Mouse (Mus musculus): ENCODE data around the gene 9430097D07Rik. TPM values are rescaled to one million over a fixed set of nuclear protein-coding genes. Genes with fewer than 3 reads are reported as not detected.

The 9430097D07Rik gene
- total RNA-seq, 1 experiment, result 0.71 TPM

DNA sequence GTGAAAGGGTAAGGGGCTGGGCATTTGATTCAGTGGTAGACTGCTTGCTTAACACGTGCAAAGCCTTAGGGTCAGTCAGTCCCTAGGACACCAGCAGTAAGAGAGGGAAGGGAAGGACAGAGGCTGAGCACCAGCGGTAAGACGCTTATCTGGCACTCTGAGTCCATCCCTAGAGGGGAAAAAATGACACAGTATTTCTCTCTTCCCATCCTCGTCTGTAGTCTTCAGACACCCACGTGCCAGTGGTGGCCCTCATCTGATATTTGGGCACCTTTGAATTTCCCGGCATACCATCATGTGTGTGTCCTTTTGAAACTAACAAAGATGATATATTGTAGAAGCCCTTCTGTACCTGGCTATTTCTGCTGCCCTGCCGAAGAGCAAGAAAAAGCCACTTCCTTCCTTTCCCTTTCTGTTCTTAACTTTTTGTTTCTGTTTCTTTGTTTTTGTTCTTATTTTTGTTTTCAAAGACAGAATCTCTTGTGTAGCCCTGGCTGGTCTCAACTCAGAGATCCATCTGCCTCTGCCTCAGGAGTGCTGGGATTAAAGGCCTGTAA, 21.8 kb downstream of the 9430097D07Rik start:
- Histone ChIP-seq H3K9me3 (ENCODE audit: control insufficient read depth, insufficient read depth, low read depth, low read length) (no peaks in the 10 kb centered on the region), H3K36me3 (ENCODE audit: control insufficient read depth, insufficient read depth, low read length, poor library complexity, severe bottlenecking) (no peaks in the 10 kb centered on the region; the same call in 1 of the 2 replicates), H3K9ac (ENCODE audit: insufficient read depth, low read depth, low read length, poor library complexity, severe bottlenecking) (no peak overlapping the region), H3K4me3 (ENCODE audit: insufficient read depth in 1 of 2, low read depth in 1 of 2, low read length in 2 of 2, poor library complexity in 1 of 2, severe bottlenecking in 1 of 2) (no peak overlapping the region), H3K4me1 (ENCODE audit: control insufficient read depth in 2 of 2, insufficient read depth in 2 of 2, low read length in 2 of 2, poor library complexity in 1 of 2) (peaks cover 6 to 15% of the 10 kb centered on the region in 2 experiments; a peak in 2 of 4 replicates), H3K27ac (ENCODE audit: insufficient read depth, low read depth, low read length, poor library complexity, severe bottlenecking) (no peak overlapping the region)
- no peak for DNase-seq (ENCODE audit: low read depth, low spot score)
- in situ Hi-C loops (cut with MboI; ENCODE audit: low sequenced_read_pairs in 2 of 2, unreplicated experiment in 2 of 2), result no loop called here
- TF ChIP-seq ZC3H11A (IDR thresholded peaks at IDR 0.05; ENCODE audit: borderline replicate concordance, low read depth, low read length) (no peak), MAFK (IDR thresholded peaks at IDR 0.05; ENCODE audit: insufficient read depth, low read depth, low read length) (no peak), ZNF384 (IDR thresholded peaks at IDR 0.05; ENCODE audit: low read depth, low read length) (no peak), CHD2 (IDR thresholded peaks at IDR 0.05; ENCODE audit: low read depth, low read length) (no peak), HCFC1 (IDR thresholded peaks at IDR 0.05; ENCODE audit: borderline replicate concordance, insufficient read depth, low read length) (no peak)

- H3K27ac ChIP-seq (ENCODE audit: insufficient read depth, low read depth, low read length, poor library complexity, severe bottlenecking), result no peak overlapping the region
- no peak for DNase-seq (ENCODE audit: low read depth, low spot score)
- no peaks in the 10 kb centered on the region for H3K9me3 ChIP-seq (ENCODE audit: control insufficient read depth, insufficient read depth, low read depth, low read length)
- no peak overlapping the region for H3K4me3 ChIP-seq (ENCODE audit: insufficient read depth in 1 of 2, low read depth in 1 of 2, low read length in 2 of 2, poor library complexity in 1 of 2, severe bottlenecking in 1 of 2)
- H3K36me3 ChIP-seq (ENCODE audit: control insufficient read depth, insufficient read depth, low read length, poor library complexity, severe bottlenecking), result no peaks in the 10 kb centered on the region
- H3K9ac ChIP-seq (ENCODE audit: insufficient read depth, low read depth, low read length, poor library complexity, severe bottlenecking), result no peak overlapping the region
- in situ Hi-C loops (cut with MboI; ENCODE audit: low sequenced_read_pairs in 2 of 2, unreplicated experiment in 2 of 2), result no loop called here
- no peak for TF ChIP-seq ZNF384 (IDR thresholded peaks at IDR 0.05; ENCODE audit: low read depth, low read length)
- H3K4me1 ChIP-seq (ENCODE audit: control insufficient read depth in 2 of 2, insufficient read depth in 2 of 2, low read length in 2 of 2, poor library complexity in 1 of 2), result peaks cover 0 to 4% of the 10 kb centered on the region in 2 experiments; a peak in 1 of 4 replicates
These were observed 24.2 kb downstream of the 9430097D07Rik start for GRCm38 (mm10) chr2:32551236-32551635.

GRCm38 (mm10) chr2:32549764-32550163, 25.7 kb downstream of the 9430097D07Rik start:
- H3K27ac ChIP-seq (ENCODE audit: insufficient read depth, low read depth, low read length, poor library complexity, severe bottlenecking), result no peak overlapping the region
- in situ Hi-C loops (cut with MboI; ENCODE audit: low sequenced_read_pairs in 2 of 2, unreplicated experiment in 2 of 2), result no loop called here
- H3K4me1 ChIP-seq (ENCODE audit: control insufficient read depth in 2 of 2, insufficient read depth in 2 of 2, low read length in 2 of 2, poor library complexity in 1 of 2), result no peaks in the 10 kb centered on the region
- no peak overlapping the region for H3K4me3 ChIP-seq (ENCODE audit: insufficient read depth in 1 of 2, low read depth in 1 of 2, low read length in 2 of 2, poor library complexity in 1 of 2, severe bottlenecking in 1 of 2)
- DNase-seq (ENCODE audit: low read depth, low spot score), result no peak
- H3K36me3 ChIP-seq (ENCODE audit: control insufficient read depth, insufficient read depth, low read length, poor library complexity, severe bottlenecking), result no peaks in the 10 kb centered on the region
- no peak for TF ChIP-seq HCFC1 (IDR thresholded peaks at IDR 0.05; ENCODE audit: borderline replicate concordance, insufficient read depth, low read length)
- TF ChIP-seq ZNF384 (IDR thresholded peaks at IDR 0.05; ENCODE audit: low read depth, low read length), result no peak
- no peak for TF ChIP-seq MAFK (IDR thresholded peaks at IDR 0.05; ENCODE audit: insufficient read depth, low read depth, low read length)
- no peak for TF ChIP-seq CHD2 (IDR thresholded peaks at IDR 0.05; ENCODE audit: low read depth, low read length)
- no peak for TF ChIP-seq ZC3H11A (IDR thresholded peaks at IDR 0.05; ENCODE audit: borderline replicate concordance, low read depth, low read length)
- no peak overlapping the region for H3K9ac ChIP-seq (ENCODE audit: insufficient read depth, low read depth, low read length, poor library complexity, severe bottlenecking)
- H3K9me3 ChIP-seq (ENCODE audit: control insufficient read depth, insufficient read depth, low read depth, low read length), result no peaks in the 10 kb centered on the region

DNA sequence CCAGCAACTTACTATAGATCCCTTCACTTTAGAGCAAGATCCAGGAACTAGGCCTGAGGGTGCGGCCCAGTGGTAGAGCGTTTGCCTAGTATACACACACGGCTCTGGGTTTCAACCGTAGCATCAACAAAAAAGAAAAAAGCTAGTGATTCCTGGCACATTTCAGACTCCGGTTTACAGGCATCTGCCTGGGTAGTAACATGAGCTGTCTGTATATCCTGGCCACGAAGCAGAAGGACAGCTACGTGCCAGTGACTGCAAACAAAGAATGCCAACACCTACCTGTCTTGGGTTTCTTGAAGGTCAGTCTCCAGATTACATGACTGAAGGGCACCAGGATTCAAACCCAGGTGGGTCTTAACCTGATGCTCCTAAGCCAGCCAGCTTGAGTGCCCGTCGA, 26.3 kb downstream of the 9430097D07Rik start:
- Histone ChIP-seq H3K27ac (ENCODE audit: insufficient read depth, low read depth, low read length, poor library complexity, severe bottlenecking) (no peak overlapping the region), H3K36me3 (ENCODE audit: control insufficient read depth, insufficient read depth, low read length, poor library complexity, severe bottlenecking) (no peaks in the 10 kb centered on the region), H3K4me3 (ENCODE audit: insufficient read depth in 1 of 2, low read depth in 1 of 2, low read length in 2 of 2, poor library complexity in 1 of 2, severe bottlenecking in 1 of 2) (no peak overlapping the region), H3K9me3 (ENCODE audit: control insufficient read depth, insufficient read depth, low read depth, low read length) (no peaks in the 10 kb centered on the region), H3K9ac (ENCODE audit: insufficient read depth, low read depth, low read length, poor library complexity, severe bottlenecking) (no peak overlapping the region), H3K4me1 (ENCODE audit: control insufficient read depth in 2 of 2, insufficient read depth in 2 of 2, low read length in 2 of 2, poor library complexity in 1 of 2) (no peaks in the 10 kb centered on the region)
- DNase-seq (ENCODE audit: low read depth, low spot score), result no peak
- TF ChIP-seq CHD2 (IDR thresholded peaks at IDR 0.05; ENCODE audit: low read depth, low read length), result no peak
- TF ChIP-seq MAFK (IDR thresholded peaks at IDR 0.05; ENCODE audit: insufficient read depth, low read depth, low read length), result no peak
- no peak for TF ChIP-seq ZNF384 (IDR thresholded peaks at IDR 0.05; ENCODE audit: low read depth, low read length)
- TF ChIP-seq ZC3H11A (IDR thresholded peaks at IDR 0.05; ENCODE audit: borderline replicate concordance, low read depth, low read length), result no peak
- TF ChIP-seq HCFC1 (IDR thresholded peaks at IDR 0.05; ENCODE audit: borderline replicate concordance, insufficient read depth, low read length), result no peak
- in situ Hi-C loops (cut with MboI; ENCODE audit: low sequenced_read_pairs in 2 of 2, unreplicated experiment in 2 of 2), result no loop called here
